Mouse (Mus musculus) olfactory bulb, adult 2 months (tissue): ENCODE measurements at regions not wholly inside any gene's neighbourhood (a gene's known extent, or its start where the extent isn't known, plus 50 kb on each side); places are given as distances from the start of the nearest gene placed in this dataset.

Source experiments
- CTCF ChIP-seq: fragments of 200-500 bp; IDR thresholded peaks from 2 replicates; pipeline ENCODE4 v1.5.1; 2012; ENCODE audit warnings: low read depth, mild to moderate bottlenecking, low read length, moderate library complexity; ENCODE audit not compliant: insufficient read depth
- POLR2A ChIP-seq: fragments of 200-500 bp; IDR thresholded peaks from 2 replicates; pipeline ENCODE4 v1.6.1; 2012; ENCODE audit warnings: mild to moderate bottlenecking, low read depth, low read length, moderate library complexity; ENCODE audit not compliant: insufficient read depth

GRCm38 (mm10) chr9:116383411-116384101 is 208.4 kb upstream of the Tgfbr2 start:
- no peak for TF ChIP-seq CTCF
- TF ChIP-seq POLR2A = no peak
